Mouse (Mus musculus) 3134 (cell line): Measurements from ENCODE around the gene Ezr.

Source experiments
- DNase-seq: peaks from one replicate; pipeline ENCODE4 v3.0.0-alpha.2; 2011; ENCODE audit warnings: low spot score; ENCODE audit not compliant: insufficient read length; ENCODE audit errors: extremely low read depth

Ezr gene

GRCm38 (mm10) chr17:6782611-6783005, at the start of gene Ezr:
TSS of gene Ezr (minus strand) at chr17:6782784.
- DNase-seq, result peak; percentile 99

GRCm38 (mm10) chr17:6830004-6830592, 47.5 kb upstream of the Ezr start:
- no peak for DNase-seq

- DNase-seq, result no peak
These were observed 46.1 kb upstream of the Ezr start for GRCm38 (mm10) chr17:6828531-6829150.

GRCm38 (mm10) chr17:6827740-6828461, 45.3 kb upstream of the Ezr start:
- DNase-seq, result peak; percentile 99

GRCm38 (mm10) chr17:6827159-6827733, 44.7 kb upstream of the Ezr start:
- no peak for DNase-seq

- DNase-seq, result no peak
These were observed 34.2 kb upstream of the Ezr start for GRCm38 (mm10) chr17:6816796-6817195.

GRCm38 (mm10) chr17:6816151-6816550, 33.6 kb upstream of the Ezr start:
- DNase-seq, result no peak

- DNase-seq, result no peak
These were observed 32.1 kb upstream of the Ezr start for GRCm38 (mm10) chr17:6814656-6815055.

GRCm38 (mm10) chr17:6812851-6813191, 30.2 kb upstream of the Ezr start:
- DNase-seq, result peak; percentile 21

GRCm38 (mm10) chr17:6811931-6812850, 29.6 kb upstream of the Ezr start:
- no peak for DNase-seq

GRCm38 (mm10) chr17:6809331-6809730, 26.7 kb upstream of the Ezr start:
- DNase-seq, result no peak

- no peak for DNase-seq
These were observed 26.1 kb upstream of the Ezr start for GRCm38 (mm10) chr17:6808521-6809165.

GRCm38 (mm10) chr17:6807827-6808520, 25.4 kb upstream of the Ezr start:
- no peak for DNase-seq

GRCm38 (mm10) chr17:6804853-6805543, 22.4 kb upstream of the Ezr start:
- DNase-seq, result no peak

GRCm38 (mm10) chr17:6804111-6804510, 21.5 kb upstream of the Ezr start:
- DNase-seq, result no peak

- no peak for DNase-seq
These were observed 21.0 kb upstream of the Ezr start for GRCm38 (mm10) chr17:6803614-6804013.

- DNase-seq, result no peak
These were observed 15.9 kb upstream of the Ezr start for GRCm38 (mm10) chr17:6798392-6799061.

- DNase-seq, result no peak
These were observed 14.9 kb upstream of the Ezr start for GRCm38 (mm10) chr17:6797471-6797870.
